In the genomic region with DNA sequence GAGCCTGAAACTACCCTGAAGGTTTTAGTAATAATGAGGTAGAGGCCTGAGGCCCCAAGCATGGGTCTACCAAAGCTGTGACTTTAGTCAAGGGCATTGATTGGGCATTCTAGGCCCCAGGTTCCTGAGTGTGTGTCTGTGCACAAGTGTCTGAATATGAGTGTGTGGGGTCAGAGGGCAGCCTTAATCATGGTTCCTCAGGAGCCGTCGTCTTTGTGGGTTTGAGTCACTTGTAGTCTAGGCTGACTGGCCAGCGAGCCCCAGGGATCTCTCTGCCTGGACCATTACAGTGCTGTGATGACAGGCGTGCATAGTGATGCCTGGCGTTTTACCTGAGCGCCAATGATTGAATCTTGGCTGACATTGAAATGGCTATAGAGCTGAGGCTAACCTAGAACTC, we compare ENCODE assay signal across 16 mouse cellular contexts. TPM values are rescaled to one million over a fixed set of nuclear protein-coding genes. Genes with fewer than 3 reads are reported as not detected.
DNase-seq lines count a peak whose midpoint lies in the region; ATAC-seq and TF ChIP-seq lines count a peak whose summit lies in the region.
"Had no signal": no experiment of that assay in that cellular context is flagged by ENCODE, and none has a peak within 500 bp of the region (broad histone marks: within the 10 kb centered on the region; RNA-seq: fewer than 3 reads in every experiment).

No protein-coding gene starts in this region.

- ATAC-seq in hindbrain, postnatal 0 days = no peak
- no peak for ATAC-seq in hindbrain, embryonic 14.5 days (ENCODE audit: low FRiP score)
- ATAC-seq in megakaryocyte, adult 5-6 weeks (ENCODE audit: poor library complexity, severe bottlenecking) = no peak
- ATAC-seq in limb, embryonic 15.5 days (ENCODE audit: insufficient number of reproducible peaks, low FRiP score, low TSS enrichment, low read depth) = no peak
- ATAC-seq: forebrain, embryonic 15.5 days; hindbrain, embryonic 16.5 days; midbrain, embryonic 15.5 days; Patski had no signal

- H3K9me3 ChIP-seq in hindbrain, postnatal 0 days (ENCODE audit: low read length) = no peaks in the 10 kb centered on the region
- H3K9me3 ChIP-seq in hindbrain, embryonic 14.5 days (ENCODE audit: control insufficient read depth, low read length) = no peaks in the 10 kb centered on the region
- H3K9me3 ChIP-seq in megakaryocyte, embryonic 14.5 days = no peaks in the 10 kb centered on the region
- no peaks in the 10 kb centered on the region for H3K9me3 ChIP-seq in limb, embryonic 15.5 days
- H3K9me3 ChIP-seq: forebrain, embryonic 15.5 days; midbrain, embryonic 15.5 days had no signal

- H3K4me3 ChIP-seq in hindbrain, postnatal 0 days (ENCODE audit: low read length) = no peak overlapping the region
- H3K4me3 ChIP-seq in hindbrain, embryonic 14.5 days (replicated peaks; ENCODE audit: low read length) = no peak overlapping the region
- H3K4me3 ChIP-seq in megakaryocyte, embryonic 14.5 days (replicated peaks) = peak overlapping the region; percentile 40
- no peak overlapping the region for H3K4me3 ChIP-seq in limb, embryonic 15.5 days
- H3K4me3 ChIP-seq: forebrain, embryonic 15.5 days; midbrain, embryonic 15.5 days had no signal

- H3K4me1 ChIP-seq in hindbrain, postnatal 0 days (ENCODE audit: insufficient read depth, low read length) = peaks cover 21% of the 10 kb centered on the region
- peaks cover 24% of the 10 kb centered on the region for H3K4me1 ChIP-seq in hindbrain, embryonic 14.5 days (replicated peaks; ENCODE audit: control insufficient read depth, insufficient read depth, low read length)
- peaks cover 85% of the 10 kb centered on the region for H3K4me1 ChIP-seq in megakaryocyte, embryonic 14.5 days
- H3K4me1 ChIP-seq in limb, embryonic 15.5 days = peaks cover 41% of the 10 kb centered on the region

- H3K27ac ChIP-seq in hindbrain, postnatal 0 days = no peak overlapping the region
- no peak overlapping the region for H3K27ac ChIP-seq in hindbrain, embryonic 14.5 days
- 0 out of 2 replicates have a peak overlapping the region, but pooled peaks have one; percentile 8 for H3K27ac ChIP-seq in limb, embryonic 15.5 days
- H3K27ac ChIP-seq: forebrain, embryonic 15.5 days; liver, embryonic 14.5 days; midbrain, embryonic 15.5 days had no signal

- H3K27me3 ChIP-seq in hindbrain, postnatal 0 days (ENCODE audit: insufficient read depth, low read length) = no peaks in the 10 kb centered on the region
- no peaks in the 10 kb centered on the region for H3K27me3 ChIP-seq in hindbrain, embryonic 14.5 days (ENCODE audit: control insufficient read depth, insufficient read depth, low read length)
- no peaks in the 10 kb centered on the region for H3K27me3 ChIP-seq in megakaryocyte, embryonic 14.5 days (replicated peaks)
- H3K27me3 ChIP-seq in limb, embryonic 15.5 days = no peaks in the 10 kb centered on the region
- H3K27me3 ChIP-seq: forebrain, embryonic 15.5 days; midbrain, embryonic 15.5 days; Patski had no signal

- no peak for TF ChIP-seq CTCF in hindbrain, postnatal 0 days (IDR thresholded peaks at IDR 0.05; ENCODE audit: low read depth)

- no peaks in the 10 kb centered on the region for H3K36me3 ChIP-seq in hindbrain, postnatal 0 days (ENCODE audit: insufficient read depth, low read length)
- H3K36me3 ChIP-seq in hindbrain, embryonic 14.5 days (replicated peaks; ENCODE audit: control insufficient read depth, insufficient read depth) = no peaks in the 10 kb centered on the region
- H3K36me3 ChIP-seq in megakaryocyte, embryonic 14.5 days (replicated peaks; ENCODE audit: low read length) = peaks cover 57% of the 10 kb centered on the region
- no peaks in the 10 kb centered on the region for H3K36me3 ChIP-seq in limb, embryonic 15.5 days
- H3K36me3 ChIP-seq: forebrain, embryonic 15.5 days; midbrain, embryonic 15.5 days had no signal

- WGBS in hindbrain, postnatal 0 days = 87% methylated on average over 6 of the region's 6 CpGs
- 82% methylated on average over 6 of the region's 6 CpGs for WGBS in hindbrain, embryonic 14.5 days
- 85% methylated on average over 6 of the region's 6 CpGs for WGBS in limb, embryonic 15.5 days

- peak overlapping the region; percentile 6; the same call in 1 of the 2 replicates for H3K9ac ChIP-seq in hindbrain, postnatal 0 days (replicated peaks; ENCODE audit: low read length)
- H3K9ac ChIP-seq in hindbrain, embryonic 14.5 days = no peak overlapping the region
- H3K9ac ChIP-seq in limb, embryonic 15.5 days = no peak overlapping the region
- H3K9ac ChIP-seq: forebrain, embryonic 15.5 days; liver, embryonic 14.5 days; lung, embryonic 14.5 days; midbrain, embryonic 15.5 days had no signal

- H3K4me2 ChIP-seq in hindbrain, postnatal 0 days (ENCODE audit: low read depth, low read length) = no peak overlapping the region
- no peak overlapping the region for H3K4me2 ChIP-seq in hindbrain, embryonic 14.5 days (replicated peaks)
- H3K4me2 ChIP-seq in limb, embryonic 15.5 days = no peak overlapping the region
- H3K4me2 ChIP-seq: forebrain, embryonic 15.5 days; lung, embryonic 14.5 days; midbrain, embryonic 15.5 days had no signal

- DNase-seq in heart, adult 11 months = peak; percentile 90
- DNase-seq in heart, postnatal 10 days = no peak
- DNase-seq in hindbrain, postnatal 0 days (ENCODE audit: low spot score) = no peak
- DNase-seq in hindbrain, embryonic 14.5 days (ENCODE audit: low spot score) = no peak
- DNase-seq in urinary bladder, postnatal 14 days (ENCODE audit: low spot score) = no peak
- DNase-seq: embryo, embryonic 11 days; lung, embryonic 14.5 days; right cerebral cortex, postnatal 14 days had no signal

- intact Hi-C loops in heart, postnatal 10 days (cut with DNase I) = no loop called here

RNA-seq across cellular contexts. Expression of gene Dnm2, which starts 3.5 kb away (rescaled TPM):
- total RNA-seq in heart, postnatal 10 days (2021) = 10 to 100 TPM; 90.0 to 90.6 TPM
- 75.3 and 80.4 TPM in 2 replicates for total RNA-seq in hindbrain, postnatal 0 days (2014; rRNA removed)
- 53.5 and 58.6 TPM in 2 replicates for polyA plus RNA-seq in hindbrain, postnatal 0 days (2015; fragmentation: Nextera tagmentation; extraction: Ambion mirVana)
- polyA plus RNA-seq in hindbrain, embryonic 14.5 days (2014; fragmentation: Nextera tagmentation; extraction: Ambion mirVana) = 58.3 and 60.7 TPM in 2 replicates
- 714 and 929 TPM in 2 replicates for polyA plus RNA-seq in megakaryocyte, embryonic 14.5 days (2012; ENCODE audit: insufficient read depth, low replicate concordance)
- 94.9 and 101 TPM in 2 replicates for total RNA-seq in megakaryocyte, adult 5-6 weeks (2015)
- 131 and 144 TPM in 2 replicates for total RNA-seq in megakaryocyte, adult 5-6 weeks (2017)
- polyA plus RNA-seq in limb, embryonic 15.5 days (2015; fragmentation: Nextera tagmentation; extraction: Ambion mirVana) = 76.1 and 84.4 TPM in 2 replicates

RNA-seq across cellular contexts. Expression of gene Qtrt1, which starts 16.5 kb away (rescaled TPM):
- total RNA-seq in heart, postnatal 10 days (2021) = 10 to 100 TPM; 10.6 to 11.5 TPM
- total RNA-seq in hindbrain, postnatal 0 days (2014; rRNA removed) = 37.1 and 46.7 TPM in 2 replicates
- 38.6 and 44.5 TPM in 2 replicates for polyA plus RNA-seq in hindbrain, postnatal 0 days (2015; fragmentation: Nextera tagmentation; extraction: Ambion mirVana)
- 39.3 and 39.7 TPM in 2 replicates for polyA plus RNA-seq in hindbrain, embryonic 14.5 days (2014; fragmentation: Nextera tagmentation; extraction: Ambion mirVana)
- 20.1 and 20.7 TPM in 2 replicates for polyA plus RNA-seq in megakaryocyte, embryonic 14.5 days (2012; ENCODE audit: insufficient read depth, low replicate concordance)
- 5.4 and 11.8 TPM in 2 replicates for total RNA-seq in megakaryocyte, adult 5-6 weeks (2015)
- total RNA-seq in megakaryocyte, adult 5-6 weeks (2017) = 6.7 and 9.8 TPM in 2 replicates
- polyA plus RNA-seq in limb, embryonic 15.5 days (2015; fragmentation: Nextera tagmentation; extraction: Ambion mirVana) = 42.3 and 45.0 TPM in 2 replicates
